Mouse (Mus musculus) kidney, postnatal 36 days (tissue): Measurements from ENCODE around the gene Micall2.
A peak's percentile ranks its signal among the peaks of the same experiment; 100 is the strongest.

Experiments used
- DNase-seq, 2 experiments: peaks; one replicate each; pipeline ENCODE4 v3.0.0; 2021 to 2022; ENCODE audit warnings: mixed read lengths in 2 of 2

Gene Micall2

GRCm38 (mm10) chr5:139675707-139675967 is 60.5 kb downstream of the Micall2 start:
- no peak for DNase-seq

GRCm38 (mm10) chr5:139674940-139675706 is 61.0 kb downstream of the Micall2 start:
- DNase-seq = no peak

- peak in 1 of 2 experiments; percentile 67 for DNase-seq
Measured at GRCm38 (mm10) chr5:139669380-139669779, 66.8 kb downstream of the Micall2 start.

GRCm38 (mm10) chr5:139668494-139668893 is 67.6 kb downstream of the Micall2 start:
- DNase-seq = peak; percentile 53 to 84

GRCm38 (mm10) chr5:139666496-139666895 is 69.6 kb downstream of the Micall2 start:
- no peak for DNase-seq

- DNase-seq = no peak
Measured at GRCm38 (mm10) chr5:139665375-139665774, 70.8 kb downstream of the Micall2 start.

GRCm38 (mm10) chr5:139661713-139662112 is 74.4 kb downstream of the Micall2 start:
- no peak for DNase-seq

- no peak for DNase-seq
Measured at GRCm38 (mm10) chr5:139659307-139659706, 76.8 kb downstream of the Micall2 start.

- DNase-seq = no peak
Measured at GRCm38 (mm10) chr5:139658865-139659264, 77.3 kb downstream of the Micall2 start.

- DNase-seq = no peak
Measured at GRCm38 (mm10) chr5:139657959-139658602, 78.1 kb downstream of the Micall2 start.
